Mouse (Mus musculus): Measurements from ENCODE around the gene Slc1a5.

GRCm38 (mm10) chr7:16784498-16784976 is 3.4 kb downstream of the Slc1a5 start:
- TF ChIP-seq CTCF (conservative IDR thresholded peaks at IDR 0.05; ENCODE audit: insufficient read depth, insufficient read length, low read depth, low read length), result no peak
- no peak for TF ChIP-seq POLR2A (IDR thresholded peaks at IDR 0.05; ENCODE audit: low read depth, low read length)

Data from kidney, adult 2 months (tissue).